11 mouse cellular contexts compared by ENCODE assay signal in genomic region chr14:31186656-31187055, GRCm38 (mm10). TPM values are rescaled to one million over a fixed set of nuclear protein-coding genes. Genes with fewer than 3 reads are reported as not detected.
DNase-seq lines count a peak whose midpoint lies in the region; ATAC-seq and TF ChIP-seq lines count a peak whose summit lies in the region.
"Had no signal": no experiment of that assay in that cellular context is flagged by ENCODE, and none has a peak within 500 bp of the region (broad histone marks: within the 10 kb centered on the region; RNA-seq: fewer than 3 reads in every experiment).

No protein-coding gene starts in this region.

- H3K9me3 ChIP-seq in heart, postnatal 0 days (replicated peaks; ENCODE audit: control insufficient read depth, low read length): no peaks in the 10 kb centered on the region
- H3K9me3 ChIP-seq: limb, embryonic 13.5 days had no signal

- TF ChIP-seq POLR2A in lung, adult 2 months (IDR thresholded peaks at IDR 0.05; ENCODE audit: borderline replicate concordance, extremely low read depth, low read depth, low read length): no peak

- no peak for TF ChIP-seq EP300 in heart, postnatal 0 days (IDR thresholded peaks at IDR 0.05; ENCODE audit: low read depth)

- peak; percentile 94 for DNase-seq in heart, adult 11 months
- no peak for DNase-seq in heart, adult 8-10 months (ENCODE audit: low spot score)
- DNase-seq in adrenal gland, postnatal 10 days: peak; percentile 75
- no peak for DNase-seq in heart, postnatal 0 days (ENCODE audit: low spot score)
- DNase-seq in lung, adult 2 months: peak; percentile 60
- no peak for DNase-seq in embryo, embryonic 10.5 days (ENCODE audit: low spot score)
- no peak for DNase-seq in gastrocnemius, adult 8-10 months (ENCODE audit: low spot score in 2 of 2)
- DNase-seq: forebrain, postnatal 0 days had no signal

- no peak for TF ChIP-seq CTCF in heart, postnatal 0 days (IDR thresholded peaks at IDR 0.05; ENCODE audit: low read depth)
- no peak for TF ChIP-seq CTCF in lung, adult 2 months (IDR thresholded peaks at IDR 0.05; ENCODE audit: insufficient read depth, low read length)

- 0 out of 2 replicates have a peak overlapping the region, but pooled peaks have one; percentile 11 for H3K9ac ChIP-seq in heart, postnatal 0 days (replicated peaks; ENCODE audit: low read depth, low read length)
- H3K9ac ChIP-seq: forebrain, postnatal 0 days; limb, embryonic 13.5 days had no signal

- H3K4me3 ChIP-seq in heart, postnatal 0 days (ENCODE audit: low read depth, low read length): no peak overlapping the region
- H3K4me3 ChIP-seq in lung, adult 2 months (replicated peaks; ENCODE audit: extremely low read depth, low read depth, low read length): no peak overlapping the region
- H3K4me3 ChIP-seq: limb, embryonic 13.5 days had no signal

- WGBS in heart, postnatal 0 days: 30% methylated on average over 4 of the region's 4 CpGs
- 35% methylated on average over 4 of the region's 4 CpGs for WGBS in lung, adult 2 months

- peaks cover 100% of the 10 kb centered on the region for H3K36me3 ChIP-seq in heart, postnatal 0 days (replicated peaks; ENCODE audit: control insufficient read depth, insufficient read depth, low read length)

- H3K4me2 ChIP-seq in heart, postnatal 0 days (ENCODE audit: low read depth, low read length): no peak overlapping the region
- H3K4me2 ChIP-seq: limb, embryonic 13.5 days had no signal

- ATAC-seq in heart, postnatal 0 days (ENCODE audit: insufficient read depth, low read depth): peak; percentile 18; the same call in 1 of the 2 replicates
- ATAC-seq in erythroid progenitor cell, adult 5-6 weeks (replicated peaks; ENCODE audit: low FRiP score, poor library complexity, severe bottlenecking): no peak
- ATAC-seq: forebrain, postnatal 0 days had no signal

- H3K27ac ChIP-seq in heart, postnatal 0 days (ENCODE audit: low read depth): peak overlapping the region; percentile 48
- H3K27ac ChIP-seq: limb, embryonic 13.5 days; stomach, postnatal 0 days had no signal

- no peaks in the 10 kb centered on the region for H3K27me3 ChIP-seq in heart, postnatal 0 days (ENCODE audit: control insufficient read depth, insufficient read depth, low read length)
- H3K27me3 ChIP-seq: limb, embryonic 13.5 days had no signal

- H3K4me1 ChIP-seq in heart, postnatal 0 days (ENCODE audit: control insufficient read depth, insufficient read depth): peaks cover 20% of the 10 kb centered on the region
- H3K4me1 ChIP-seq in lung, adult 2 months (ENCODE audit: control insufficient read depth, insufficient read depth, low read length): peaks cover 12% of the 10 kb centered on the region
- H3K4me1 ChIP-seq: limb, embryonic 13.5 days had no signal

RNA-seq across cellular contexts. Expression of gene Stab1, which starts 18.2 kb away (rescaled TPM):
- total RNA-seq in heart, adult 8-10 months (2022): 10 to 100 TPM; 50.1 to 64.3 (median 57.1) TPM
- total RNA-seq in adrenal gland, postnatal 10 days (2021): 10 to 100 TPM; 74.3 to 74.8 TPM
- total RNA-seq in heart, postnatal 0 days (2014; rRNA removed; ENCODE audit: low replicate concordance): 75.3 and 90.4 TPM in 2 replicates
- polyA plus RNA-seq in heart, postnatal 0 days (2015; fragmentation: Nextera tagmentation; extraction: Ambion mirVana): 24.0 and 25.4 TPM in 2 replicates
- 114 and 136 TPM in 2 replicates for polyA plus RNA-seq in lung, adult 2 months (2012; rRNA removed)
- total RNA-seq in erythroid progenitor cell, adult 5-6 weeks (2015; ENCODE audit: low replicate concordance): 27.2 TPM in 1 of 2 replicates, not detected in the other
- 0.64 TPM in 1 of 2 replicates, not detected in the other for total RNA-seq in erythroid progenitor cell, adult 5-6 weeks (2017; ENCODE audit: low replicate concordance)
- 1 to 10 TPM; 5.0 to 9.9 (median 6.0) TPM for total RNA-seq in gastrocnemius, adult 8-10 months (2022)

RNA-seq across cellular contexts. Expression of gene Tnnc1, which starts 21.5 kb away (rescaled TPM):
- total RNA-seq in heart, adult 8-10 months (2022): 1,000 to 10,000 TPM; 5,856 to 6,611 (median 6,322) TPM
- 10 to 100 TPM; 11.1 to 45.0 TPM for total RNA-seq in adrenal gland, postnatal 10 days (2021)
- total RNA-seq in heart, postnatal 0 days (2014; rRNA removed; ENCODE audit: low replicate concordance): 2,939 and 3,145 TPM in 2 replicates
- 7,680 and 7,748 TPM in 2 replicates for polyA plus RNA-seq in heart, postnatal 0 days (2015; fragmentation: Nextera tagmentation; extraction: Ambion mirVana)
- 25.4 and 32.2 TPM in 2 replicates for polyA plus RNA-seq in lung, adult 2 months (2012; rRNA removed)
- total RNA-seq in erythroid progenitor cell, adult 5-6 weeks (2015; ENCODE audit: low replicate concordance): not detected in 2 replicates
- not detected in 2 replicates for total RNA-seq in erythroid progenitor cell, adult 5-6 weeks (2017; ENCODE audit: low replicate concordance)
- 100 to 1,000 TPM; 451 to 634 (median 529) TPM for total RNA-seq in gastrocnemius, adult 8-10 months (2022)

RNA-seq across cellular contexts. Expression of gene Nisch, which starts 30.1 kb away (rescaled TPM):
- 100 to 1,000 TPM; 129 to 142 (median 131) TPM for total RNA-seq in heart, adult 8-10 months (2022)
- 100 to 1,000 TPM; 224 to 328 TPM for total RNA-seq in adrenal gland, postnatal 10 days (2021)
- 292 and 338 TPM in 2 replicates for total RNA-seq in heart, postnatal 0 days (2014; rRNA removed; ENCODE audit: low replicate concordance)
- polyA plus RNA-seq in heart, postnatal 0 days (2015; fragmentation: Nextera tagmentation; extraction: Ambion mirVana): 162 and 171 TPM in 2 replicates
- 412 and 458 TPM in 2 replicates for polyA plus RNA-seq in lung, adult 2 months (2012; rRNA removed)
- 55.1 and 59.1 TPM in 2 replicates for total RNA-seq in erythroid progenitor cell, adult 5-6 weeks (2015; ENCODE audit: low replicate concordance)
- 48.8 and 49.1 TPM in 2 replicates for total RNA-seq in erythroid progenitor cell, adult 5-6 weeks (2017; ENCODE audit: low replicate concordance)
- total RNA-seq in gastrocnemius, adult 8-10 months (2022): 10 to 100 TPM; 49.1 to 60.3 (median 53.8) TPM

RNA-seq across cellular contexts. Expression of gene Sema3g, which starts 31.0 kb away (rescaled TPM):
- total RNA-seq in heart, adult 8-10 months (2022): 10 to 100 TPM; 12.3 to 14.2 (median 13.2) TPM
- 10 to 100 TPM; 12.1 to 12.3 TPM for total RNA-seq in adrenal gland, postnatal 10 days (2021)
- 4.4 and 12.7 TPM in 2 replicates for total RNA-seq in heart, postnatal 0 days (2014; rRNA removed; ENCODE audit: low replicate concordance)
- polyA plus RNA-seq in heart, postnatal 0 days (2015; fragmentation: Nextera tagmentation; extraction: Ambion mirVana): 0.75 and 0.90 TPM in 2 replicates
- 95.9 and 109 TPM in 2 replicates for polyA plus RNA-seq in lung, adult 2 months (2012; rRNA removed)
- total RNA-seq in erythroid progenitor cell, adult 5-6 weeks (2015; ENCODE audit: low replicate concordance): not detected in 2 replicates
- total RNA-seq in erythroid progenitor cell, adult 5-6 weeks (2017; ENCODE audit: low replicate concordance): not detected in 2 replicates
- 1 to 10 TPM; 3.8 to 4.9 (median 4.5) TPM for total RNA-seq in gastrocnemius, adult 8-10 months (2022)

RNA-seq across cellular contexts. Expression of gene Nt5dc2, which starts 55.8 kb away (rescaled TPM):
- 10 to 100 TPM; 20.2 to 21.7 (median 21.0) TPM for total RNA-seq in heart, adult 8-10 months (2022)
- 10 to 100 TPM; 52.0 to 52.6 TPM for total RNA-seq in adrenal gland, postnatal 10 days (2021)
- total RNA-seq in heart, postnatal 0 days (2014; rRNA removed; ENCODE audit: low replicate concordance): 212 and 269 TPM in 2 replicates
- polyA plus RNA-seq in heart, postnatal 0 days (2015; fragmentation: Nextera tagmentation; extraction: Ambion mirVana): 146 and 158 TPM in 2 replicates
- 147 and 266 TPM in 2 replicates for polyA plus RNA-seq in lung, adult 2 months (2012; rRNA removed)
- 10.9 and 25.2 TPM in 2 replicates for total RNA-seq in erythroid progenitor cell, adult 5-6 weeks (2015; ENCODE audit: low replicate concordance)
- 9.9 and 11.0 TPM in 2 replicates for total RNA-seq in erythroid progenitor cell, adult 5-6 weeks (2017; ENCODE audit: low replicate concordance)
- total RNA-seq in gastrocnemius, adult 8-10 months (2022): 1 to 10 TPM in 1 of 4 experiments, under 1 TPM in 3; 0.32 to 1.1 (median 0.74) TPM

Comparison
In these comparisons a context has a peak if more than half of its experiments do, and no peak if none do; other contexts are left out.
1. DNase-seq: peak in heart, adult 11 months (single experiment), adrenal gland, postnatal 10 days (single experiment) and lung, adult 2 months (single experiment); none in heart, adult 8-10 months (single experiment), heart, postnatal 0 days (single experiment), embryo, embryonic 10.5 days (single experiment) and gastrocnemius, adult 8-10 months (0 of 2).
2. RNA of gene Tnnc1, which starts 21.5 kb away (total RNA-seq): 5,856 to 6,611 TPM in heart, adult 8-10 months, 2,939 to 3,145 TPM in heart, postnatal 0 days, 451 to 634 TPM in gastrocnemius, adult 8-10 months and 11.1 to 45.0 TPM in adrenal gland, postnatal 10 days; not detected in erythroid progenitor cell, adult 5-6 weeks; every median in the first group is over 10 times any median in the second.